Mouse (Mus musculus) hindbrain, embryonic 10.5 days (tissue): ENCODE measurements around the gene Fam167b. TPM values are rescaled to one million over a fixed set of nuclear protein-coding genes. Genes with fewer than 3 reads are reported as not detected.

Experiments
- DNase-seq: peaks from one replicate; pipeline ENCODE4 v3.0.0-alpha.2; 2017; ENCODE audit warnings: low spot score
- H3K27ac ChIP-seq: fragments of 300-500 bp; sonication (generic); 2 replicates; pipeline ENCODE4 v1.5.1; 2016; ENCODE audit warnings: mild to moderate bottlenecking, moderate library complexity
- H3K27me3 ChIP-seq: fragments of 300-500 bp; sonication (generic); 2 replicates; pipeline ENCODE4 v1.6.1; 2016; ENCODE audit warnings: mild to moderate bottlenecking; ENCODE audit not compliant: poor library complexity, insufficient read depth, severe bottlenecking
- H3K36me3 ChIP-seq: fragments of 300-500 bp; sonication (generic); 2 replicates; pipeline ENCODE4 v1.6.1; 2016; ENCODE audit warnings: mild to moderate bottlenecking, moderate library complexity
- H3K4me1 ChIP-seq: fragments of 300-500 bp; sonication (generic); replicated peaks from 2 replicates; pipeline ENCODE4 v1.6.1; 2016; ENCODE audit warnings: mild to moderate bottlenecking
- H3K4me3 ChIP-seq: fragments of 300-500 bp; sonication (generic); 2 replicates; pipeline ENCODE4 v1.5.1; 2016; ENCODE audit warnings: mild to moderate bottlenecking, moderate library complexity
- H3K9me3 ChIP-seq: fragments of 300-500 bp; sonication (generic); 2 replicates; pipeline ENCODE4 v1.6.1; 2016; ENCODE audit warnings: mild to moderate bottlenecking, moderate library complexity
- WGBS: fragments of 180-500 bp; shearing (Covaris S2); methylation state at CpG from one replicate; pipeline ENCODE4 v1.1.7; 2016; 5-methylcytosine and 5-hydroxymethylcytosine counted together
- polyA plus RNA-seq: library from polyadenylated mRNA; unstranded; fragments of >200 nt; fragmentation: Nextera tagmentation; extraction: Ambion mirVana; gene quantifications from 2 replicates; pipeline ENCODE4 v1.2.1, GENCODE M21; 2016

Fam167b gene
- polyA plus RNA-seq, 1 experiment from 2014 or later, result 0.46 TPM

DNA sequence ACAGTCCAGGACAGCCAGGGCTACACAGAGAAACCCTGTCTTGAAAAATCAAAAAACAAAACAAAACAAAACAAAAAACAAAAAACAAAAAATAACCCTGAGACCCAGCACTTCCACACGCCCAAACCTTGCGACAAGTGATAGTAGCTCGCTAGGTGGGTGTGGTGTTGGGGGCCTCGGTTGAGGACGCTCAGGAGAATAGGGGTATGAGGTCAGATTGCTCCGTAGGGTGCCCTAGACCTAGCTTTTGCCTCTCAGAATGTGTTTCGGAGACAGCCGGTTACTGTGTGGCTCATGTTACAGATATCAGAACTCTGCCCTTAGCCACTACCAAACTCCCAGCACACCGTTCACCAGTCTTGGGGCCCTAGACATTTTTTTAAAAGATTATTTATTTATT is 7.4 kb upstream of the Fam167b start:
- WGBS, result 75% methylated on average over 9 of the region's 9 CpGs
- peaks cover 10% of the 10 kb centered on the region for H3K36me3 ChIP-seq
- no peak for DNase-seq

DNA sequence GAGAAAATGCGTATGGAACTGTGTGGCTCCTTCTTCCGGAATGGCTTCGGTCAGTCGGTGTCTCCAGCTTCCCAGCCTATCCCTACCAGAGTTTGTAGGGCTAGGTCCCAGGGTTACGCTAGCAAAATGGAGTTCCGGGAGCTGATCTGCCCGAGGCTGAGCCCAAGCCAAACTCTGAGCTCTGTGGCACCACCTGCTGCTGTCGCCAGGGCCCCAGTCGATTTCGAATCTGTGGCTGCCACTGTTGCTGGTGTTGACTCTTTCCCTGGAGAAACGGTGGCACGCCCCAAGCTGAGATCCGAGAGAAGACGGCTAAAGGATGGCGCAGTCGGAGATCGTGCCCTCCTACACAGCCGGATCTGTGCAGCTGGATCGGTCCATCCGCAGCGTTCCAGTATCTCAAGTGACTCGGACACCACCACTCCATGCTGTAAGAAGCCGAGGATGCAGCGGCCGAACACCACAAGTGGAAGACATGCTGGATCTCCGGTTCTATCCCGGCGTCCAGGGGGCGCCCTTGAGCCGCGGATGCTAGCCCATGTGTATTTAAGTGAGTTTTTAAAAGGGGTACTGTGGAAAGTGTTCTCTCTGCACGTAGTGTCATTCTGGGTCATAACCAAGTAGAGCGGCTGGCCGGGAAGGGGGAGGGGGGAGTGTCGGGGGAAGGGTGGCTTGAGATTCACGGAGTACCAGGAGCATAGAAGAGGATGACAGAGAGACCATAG is 6.7 kb upstream of the Fam167b start:
- Histone ChIP-seq H3K27ac (peak overlapping the region; percentile 72), H3K36me3 (peaks cover 2% of the 10 kb centered on the region; the same call in 1 of the 2 replicates), H3K4me1 (peaks cover 18% of the 10 kb centered on the region)

More for the DNA sequence above, 7.4 kb upstream of the Fam167b start:
- Histone ChIP-seq H3K27me3 (no peaks in the 10 kb centered on the region), H3K9me3 (no peaks in the 10 kb centered on the region), H3K4me3 (peak overlapping the region; percentile 58), H3K27ac (peak overlapping the region; percentile 62; the same call in 1 of the 2 replicates), H3K4me1 (peaks cover 18% of the 10 kb centered on the region)

DNA sequence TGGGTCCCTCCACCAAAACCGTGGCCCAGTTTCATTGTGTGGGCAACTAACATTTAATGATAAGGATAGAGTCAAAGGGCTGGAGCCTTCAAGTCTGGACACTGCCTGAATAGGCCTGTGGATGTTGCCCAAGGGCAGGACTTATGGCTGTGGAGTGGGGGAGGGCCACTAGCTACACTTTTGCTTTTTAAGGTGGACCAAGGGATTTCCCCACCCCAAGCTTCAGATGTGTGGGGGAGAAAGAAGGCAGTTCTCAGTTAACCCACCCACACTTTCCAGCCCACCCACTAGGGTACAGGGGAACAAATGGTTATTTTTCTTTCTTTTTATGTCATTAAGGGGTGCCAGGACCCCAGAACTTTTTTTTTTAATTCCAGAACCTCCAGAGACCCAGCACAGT is 6.0 kb upstream of the Fam167b start:
- Histone ChIP-seq H3K36me3 (no peaks in the 10 kb centered on the region), H3K4me1 (peaks cover 18% of the 10 kb centered on the region), H3K27ac (peak overlapping the region; percentile 72), H3K4me3 (peak overlapping the region; percentile 58), H3K9me3 (no peaks in the 10 kb centered on the region), H3K27me3 (no peaks in the 10 kb centered on the region)
- DNase-seq, result no peak
- WGBS, result 73% methylated on average over 1 of the region's 1 CpGs

More for the DNA sequence above, 6.7 kb upstream of the Fam167b start:
- no peaks in the 10 kb centered on the region for H3K27me3 ChIP-seq
- H3K4me3 ChIP-seq, result peak overlapping the region; percentile 58
- H3K9me3 ChIP-seq, result no peaks in the 10 kb centered on the region
- 2% methylated on average over 36 of the region's 36 CpGs for WGBS
- DNase-seq, result peak; percentile 86

DNA sequence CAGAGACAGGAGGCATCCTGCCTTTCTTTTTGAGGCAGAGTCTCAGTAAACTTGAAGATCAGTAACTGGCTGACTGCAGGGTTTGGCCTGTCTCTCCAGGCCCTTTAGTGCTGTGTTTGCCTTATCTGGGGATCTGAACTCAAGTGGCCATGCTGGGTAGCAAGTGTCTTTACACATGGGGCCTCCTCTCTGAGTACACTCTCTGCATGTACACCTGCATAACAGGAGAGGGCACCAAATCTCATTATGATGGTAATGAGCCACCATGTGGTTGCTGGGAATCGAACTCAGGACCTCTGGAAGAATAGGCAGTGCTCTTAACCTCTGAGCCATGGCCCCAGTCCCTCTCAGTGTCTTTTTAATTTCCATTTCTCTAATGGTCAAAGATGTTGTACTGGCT is 3.9 kb upstream of the Fam167b start:
- no peak for DNase-seq
- H3K4me1 ChIP-seq, result peaks cover 21% of the 10 kb centered on the region

DNA sequence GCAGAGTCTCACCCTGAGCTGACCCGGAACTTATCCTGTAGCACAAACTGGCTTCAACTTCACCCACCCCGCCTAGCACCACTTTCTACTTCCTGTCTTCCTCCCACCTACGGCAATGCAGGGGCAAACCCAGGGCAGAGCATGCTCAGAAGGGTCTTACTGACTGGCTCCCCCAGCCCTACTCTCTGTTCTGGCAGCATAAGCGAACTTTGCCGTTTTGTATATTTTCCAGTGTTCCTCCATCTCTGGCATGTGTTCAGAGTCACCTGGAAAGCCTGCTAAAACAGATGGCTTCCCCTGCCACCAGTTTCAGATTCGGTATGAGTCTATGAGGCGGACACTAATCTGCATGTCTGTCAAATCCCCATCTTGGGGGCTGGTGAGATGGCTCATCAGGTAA is 2.0 kb upstream of the Fam167b start:
- Histone ChIP-seq H3K27ac (no peak overlapping the region), H3K27me3 (peaks cover 5% of the 10 kb centered on the region; the same call in 1 of the 2 replicates), H3K36me3 (no peaks in the 10 kb centered on the region), H3K4me3 (no peak overlapping the region), H3K4me1 (peaks cover 23% of the 10 kb centered on the region), H3K9me3 (no peaks in the 10 kb centered on the region)
- DNase-seq, result no peak
- WGBS, result 83% methylated on average over 7 of the region's 7 CpGs

More for the DNA sequence above, 3.9 kb upstream of the Fam167b start:
- Histone ChIP-seq H3K27ac (no peak overlapping the region), H3K4me3 (no peak overlapping the region), H3K36me3 (no peaks in the 10 kb centered on the region), H3K9me3 (no peaks in the 10 kb centered on the region), H3K27me3 (0 out of 2 replicates have a peak, but pooled peaks cover 5% of the 10 kb centered on the region)
- 81% methylated on average over 1 of the region's 1 CpGs for WGBS

DNA sequence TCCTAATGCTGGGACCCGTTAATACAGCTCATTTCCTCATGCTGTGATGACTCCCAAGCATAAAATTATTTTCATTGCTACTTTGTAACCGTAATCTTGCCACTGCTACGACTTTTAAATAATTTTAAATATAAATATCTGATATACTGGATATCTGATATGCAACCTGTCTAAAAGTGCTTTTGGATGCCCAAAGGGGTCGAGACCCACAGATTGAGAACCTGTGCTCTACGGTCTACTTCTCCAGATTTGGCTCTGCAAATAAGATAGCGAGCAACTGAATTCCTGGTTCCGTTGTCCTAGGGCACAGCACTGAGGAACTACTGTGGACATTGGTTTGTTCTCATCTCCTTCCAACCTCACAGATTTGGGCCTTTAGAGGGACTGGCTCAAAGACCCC is 661 bp downstream of the Fam167b start:
- Histone ChIP-seq H3K9me3 (no peaks in the 10 kb centered on the region), H3K36me3 (no peaks in the 10 kb centered on the region), H3K27ac (no peak overlapping the region), H3K27me3 (peaks cover 5% of the 10 kb centered on the region; the same call in 1 of the 2 replicates), H3K4me3 (no peak overlapping the region), H3K4me1 (peaks cover 17% of the 10 kb centered on the region)
- DNase-seq, result no peak
- 86% methylated on average over 7 of the region's 7 CpGs for WGBS

DNA sequence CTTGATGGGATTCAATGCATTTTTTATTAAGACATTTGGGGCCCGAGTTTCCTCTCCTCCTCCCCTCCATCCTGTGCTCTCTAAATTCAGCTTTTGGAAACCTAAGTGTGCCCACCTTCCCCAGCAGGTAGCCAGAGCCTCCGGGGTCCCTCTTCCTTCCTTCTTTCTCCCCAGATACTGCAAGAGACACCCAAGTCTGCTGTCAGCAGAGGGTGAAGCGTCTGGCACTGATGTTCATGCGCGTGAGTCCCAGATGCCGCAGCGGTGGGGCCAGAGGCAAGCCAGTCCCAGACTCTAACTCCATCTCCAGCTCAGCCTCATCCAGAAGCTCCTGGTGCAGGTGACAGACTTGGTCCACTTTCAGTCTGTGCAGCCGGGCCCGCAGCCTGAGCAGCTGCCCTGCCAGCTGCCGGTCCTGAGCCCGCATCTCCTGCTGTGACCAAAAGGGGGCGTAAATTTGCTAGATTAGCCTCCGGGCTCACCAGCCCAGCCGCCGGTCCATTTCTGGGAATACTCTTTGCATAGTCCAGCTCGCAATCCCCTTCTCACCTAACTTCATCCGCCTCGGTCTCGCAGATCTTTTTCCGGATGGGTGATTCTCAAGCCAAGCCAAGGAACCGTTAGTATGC is 1.4 kb downstream of the Fam167b start:
- 33% methylated on average over 21 of the region's 21 CpGs for WGBS
- Histone ChIP-seq H3K36me3 (no peaks in the 10 kb centered on the region), H3K4me3 (peak overlapping the region; percentile 24), H3K9me3 (no peaks in the 10 kb centered on the region), H3K27ac (peak overlapping the region; percentile 69), H3K27me3 (peaks cover 5% of the 10 kb centered on the region; the same call in 1 of the 2 replicates), H3K4me1 (peaks cover 17% of the 10 kb centered on the region)
- peak; percentile 74 for DNase-seq

DNA sequence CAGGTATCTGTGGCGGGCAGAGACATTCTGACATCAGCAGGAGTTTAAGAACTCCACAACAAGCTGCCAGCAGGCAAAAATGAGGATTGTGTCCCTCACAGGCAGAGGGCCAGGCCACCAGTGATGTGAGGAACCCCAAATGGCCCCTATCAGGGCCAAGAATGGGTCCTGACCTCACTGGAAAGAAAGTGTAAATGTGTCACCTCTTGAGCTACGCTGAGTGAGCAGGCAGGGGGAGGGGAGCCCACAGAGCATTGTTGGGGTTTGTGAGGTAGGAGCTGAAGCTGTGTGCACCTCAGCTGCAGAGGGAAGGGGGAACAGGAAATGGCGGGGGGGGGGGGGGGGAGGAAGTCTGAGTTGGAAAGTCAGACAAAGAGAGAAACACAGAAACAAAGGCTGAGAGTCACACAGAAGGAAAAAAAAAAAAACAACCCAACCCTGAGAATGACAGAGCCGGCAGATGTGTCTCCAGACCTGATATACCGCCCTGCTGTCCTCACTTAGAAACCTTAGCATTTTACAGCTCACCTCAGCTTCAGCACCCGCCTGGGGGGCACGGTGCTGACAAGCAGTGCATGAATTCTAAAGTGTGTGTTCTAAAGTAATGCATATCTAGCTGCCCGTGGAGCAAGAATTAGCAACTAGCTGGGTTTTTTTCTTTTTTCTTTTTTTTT is 3.0 kb downstream of the Fam167b start:
- Histone ChIP-seq H3K4me1 (peaks cover 17% of the 10 kb centered on the region), H3K36me3 (no peaks in the 10 kb centered on the region), H3K4me3 (no peak overlapping the region), H3K27me3 (peaks cover 5% of the 10 kb centered on the region; the same call in 1 of the 2 replicates), H3K9me3 (no peaks in the 10 kb centered on the region), H3K27ac (peak overlapping the region; percentile 59; the same call in 1 of the 2 replicates)
- no peak for DNase-seq
- 61% methylated on average over 7 of the region's 8 CpGs for WGBS

DNA sequence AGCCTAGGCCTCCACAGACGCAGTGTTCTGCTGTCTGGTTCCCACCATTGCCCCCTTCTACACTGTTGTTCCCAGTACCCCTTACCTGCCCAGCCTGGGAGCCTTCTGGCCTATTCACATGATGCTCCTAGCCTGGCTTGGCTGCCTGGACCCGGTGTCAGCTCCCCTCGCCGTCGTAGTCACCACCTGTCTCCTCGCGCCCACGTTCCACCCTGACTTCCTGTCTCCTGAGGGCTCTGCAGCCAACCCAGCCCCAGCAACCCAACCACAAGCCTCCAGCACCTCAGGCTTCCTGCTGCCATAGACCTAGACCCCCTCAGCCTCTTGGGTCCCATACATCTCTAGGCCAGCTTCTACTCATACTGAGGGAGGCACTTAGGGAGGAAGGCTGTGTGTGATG is 4.9 kb downstream of the Fam167b start, which contains the start of gene Lck:
TSS of gene Lck (minus strand) at position 212 of the 400 bp plus-strand sequence.
- Histone ChIP-seq H3K36me3 (no peaks in the 10 kb centered on the region), H3K27me3 (peaks cover 5% of the 10 kb centered on the region; the same call in 1 of the 2 replicates), H3K4me1 (peaks cover 17% of the 10 kb centered on the region), H3K9me3 (no peaks in the 10 kb centered on the region), H3K27ac (0 out of 2 replicates have a peak within 1 kb of the TSS, but pooled peaks have one; percentile 12), H3K4me3 (no peak within 1 kb of the TSS)
- WGBS, result 91% methylated on average over 8 of the region's 8 CpGs
- no peak for DNase-seq

DNA sequence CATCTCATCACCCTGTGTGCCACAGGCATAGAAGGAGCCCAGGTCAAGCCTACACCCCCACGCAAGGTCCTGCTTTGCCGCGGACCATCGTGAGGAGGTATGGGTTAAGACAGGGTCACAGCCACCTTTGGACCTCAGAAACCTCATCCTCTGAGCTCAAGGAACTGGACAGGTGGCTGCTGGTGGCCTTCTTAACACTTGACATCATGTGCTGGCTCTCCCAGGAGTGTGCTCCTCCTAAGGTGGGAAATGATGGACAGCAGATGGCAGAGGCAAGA is 5.3 kb downstream of the Fam167b start:
- no peaks in the 10 kb centered on the region for H3K9me3 ChIP-seq
- H3K4me1 ChIP-seq, result peaks cover 17% of the 10 kb centered on the region
- no peak for DNase-seq
- WGBS, result 93% methylated on average over 4 of the region's 4 CpGs
- peaks cover 3% of the 10 kb centered on the region; the same call in 1 of the 2 replicates for H3K27me3 ChIP-seq
- no peaks in the 10 kb centered on the region for H3K36me3 ChIP-seq
- H3K27ac ChIP-seq, result 0 out of 2 replicates have a peak overlapping the region, but pooled peaks have one; percentile 12
- H3K4me3 ChIP-seq, result no peak overlapping the region

DNA sequence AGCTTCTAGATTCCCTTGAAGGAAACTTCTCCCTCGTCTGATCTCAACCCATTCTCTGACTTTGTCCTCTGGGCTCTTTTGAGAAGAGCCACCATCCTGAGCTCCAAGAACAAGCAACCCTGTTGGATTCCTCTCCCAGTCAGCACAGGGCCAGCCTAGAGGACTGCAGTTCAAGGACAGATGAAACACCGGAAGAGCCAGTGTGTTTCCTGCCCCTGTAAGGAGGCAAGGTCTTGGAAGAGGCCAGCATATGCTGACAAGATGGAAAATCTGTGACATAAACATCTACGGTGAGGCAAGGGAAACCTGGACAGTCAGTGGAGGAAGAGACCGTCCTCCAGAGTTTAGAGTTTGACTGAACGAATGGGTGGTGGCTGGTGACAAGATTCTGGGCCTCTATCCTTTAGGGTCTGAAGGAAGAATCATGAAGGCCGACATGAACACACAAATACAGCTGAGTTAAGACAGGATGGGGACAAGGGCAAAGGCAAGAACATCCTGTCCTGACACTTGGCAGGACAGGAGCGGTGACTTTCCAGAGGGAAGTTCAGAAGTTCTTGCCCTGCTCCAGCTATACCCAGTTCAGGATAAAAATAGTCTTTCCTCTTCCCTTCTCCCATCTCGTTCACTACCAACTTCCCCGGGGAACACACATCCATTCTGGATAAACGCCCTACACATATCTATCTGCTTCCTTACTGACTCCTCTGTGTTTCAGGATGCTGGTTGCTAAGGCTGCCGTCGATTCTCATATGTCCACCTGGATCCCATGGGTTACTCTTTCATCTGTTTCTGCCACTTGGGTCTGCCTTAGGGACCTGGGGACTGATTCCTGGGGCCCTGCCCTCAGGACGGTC is 5.9 kb downstream of the Fam167b start:
- DNase-seq, result no peak
- peaks cover 16% of the 10 kb centered on the region for H3K4me1 ChIP-seq
- no peaks in the 10 kb centered on the region; the same call in 1 of the 2 replicates for H3K27me3 ChIP-seq
- no peak overlapping the region for H3K4me3 ChIP-seq
- 0 out of 2 replicates have a peak overlapping the region, but pooled peaks have one; percentile 12 for H3K27ac ChIP-seq
- no peaks in the 10 kb centered on the region for H3K36me3 ChIP-seq
- 88% methylated on average over 13 of the region's 13 CpGs for WGBS
- H3K9me3 ChIP-seq, result no peaks in the 10 kb centered on the region

DNA sequence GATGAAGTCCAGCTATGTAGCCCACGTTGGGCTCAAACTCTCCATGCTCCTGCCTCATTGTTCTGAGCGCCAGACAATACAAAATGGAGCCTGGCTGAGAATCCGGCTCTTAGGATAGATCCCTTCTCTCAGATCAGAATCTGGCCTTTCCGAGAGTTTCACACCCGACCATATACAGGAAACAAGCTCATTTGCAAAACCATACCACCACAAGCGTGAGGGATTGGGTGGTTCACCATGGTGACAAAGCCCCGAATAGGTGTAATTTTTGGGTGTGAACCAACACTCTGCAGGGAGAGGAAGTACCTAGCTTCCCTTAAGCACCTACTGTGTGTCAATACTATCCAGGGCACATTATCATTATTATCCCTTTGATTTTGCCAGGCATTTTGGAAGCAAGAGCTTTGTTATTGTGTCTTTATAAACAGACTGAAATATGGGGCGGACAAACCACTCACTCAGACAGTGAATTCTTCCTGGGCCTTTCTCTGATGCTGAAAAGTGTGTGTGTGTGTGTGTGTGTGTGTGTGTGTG is 6.7 kb downstream of the Fam167b start:
- Histone ChIP-seq H3K9me3 (no peaks in the 10 kb centered on the region), H3K27ac (no peak overlapping the region), H3K36me3 (no peaks in the 10 kb centered on the region), H3K4me1 (peaks cover 9% of the 10 kb centered on the region), H3K4me3 (no peak overlapping the region), H3K27me3 (no peaks in the 10 kb centered on the region; the same call in 1 of the 2 replicates)
- no peak for DNase-seq
- 79% methylated on average over 8 of the region's 8 CpGs for WGBS
